Mouse (Mus musculus): ENCODE data around the gene Rnf222. TPM values are rescaled to one million over a fixed set of nuclear protein-coding genes. Genes with fewer than 3 reads are reported as not detected.
"Not testable (repeated sequence)": the region's sequence is repeated elsewhere in the genome, so short reads cannot be mapped to it uniquely, and the experiment has no call there.

The Rnf222 gene
- polyA plus RNA-seq, 1 experiment: 0.11 TPM

DNA sequence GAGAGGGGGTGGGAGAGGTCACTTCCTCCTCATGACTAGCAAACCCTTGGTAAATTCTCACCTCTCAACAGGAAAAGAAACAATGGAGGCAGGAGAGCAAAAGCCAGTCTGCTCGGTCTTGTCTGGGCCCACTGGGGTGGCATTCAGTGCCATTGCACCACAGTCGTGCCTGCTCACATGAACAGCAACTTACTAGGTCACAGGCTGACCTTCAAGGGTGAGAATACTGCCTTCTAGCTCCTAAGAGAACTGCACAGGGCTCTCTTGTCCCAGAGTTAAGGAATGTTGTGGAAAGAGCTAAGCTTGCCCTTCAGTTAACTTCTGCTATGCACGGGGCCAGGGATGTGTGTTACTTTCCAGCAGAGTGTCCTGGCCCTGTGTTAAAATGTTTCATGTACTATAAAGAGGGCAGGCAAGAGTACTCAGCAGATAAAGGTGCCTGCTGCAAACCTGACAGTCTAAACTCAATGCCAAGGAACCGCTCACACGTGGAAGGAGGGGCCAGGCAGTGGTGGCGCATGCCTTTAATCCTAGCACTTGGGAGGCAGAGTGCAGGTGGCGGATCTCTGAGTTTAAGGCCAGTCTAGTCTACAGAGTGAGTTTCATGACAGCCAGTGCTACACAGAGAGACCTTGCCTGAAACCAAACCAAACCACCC, 20.6 kb downstream of the Rnf222 start:
- DNase-seq (ENCODE audit: low read depth): no peak

DNA sequence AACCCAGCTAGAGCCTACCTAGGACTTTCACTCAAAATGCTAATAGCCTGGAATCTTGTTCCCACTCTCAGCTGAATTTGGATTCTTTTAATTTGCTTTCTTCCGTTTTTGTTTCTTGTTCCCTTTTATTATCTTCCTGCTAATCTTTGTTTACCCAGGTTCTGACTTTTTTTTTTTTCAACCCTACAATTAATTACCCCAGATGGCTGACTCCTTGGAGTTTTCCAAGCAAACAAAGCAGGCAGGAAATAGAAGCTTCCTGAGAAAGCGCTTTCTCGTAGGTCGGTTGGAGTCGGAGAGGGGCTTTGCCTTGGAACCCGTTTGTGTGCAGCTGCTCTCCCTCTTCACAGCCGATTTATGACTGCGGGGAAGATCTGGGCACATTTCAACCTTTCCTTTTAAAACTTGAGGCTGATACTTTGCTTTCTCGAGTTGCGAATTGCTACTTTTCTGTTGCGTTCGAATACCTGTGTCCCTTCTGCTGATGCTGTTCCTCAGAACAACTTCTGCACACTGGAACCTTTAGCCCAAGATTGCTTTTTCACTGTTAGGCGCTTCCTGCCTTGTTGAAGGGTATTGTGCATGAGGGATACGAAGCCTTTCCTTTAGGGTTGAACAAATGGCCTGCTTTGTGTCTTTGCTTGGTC, 23.3 kb downstream of the Rnf222 start:
- no peak for DNase-seq (ENCODE audit: low read depth)

DNA sequence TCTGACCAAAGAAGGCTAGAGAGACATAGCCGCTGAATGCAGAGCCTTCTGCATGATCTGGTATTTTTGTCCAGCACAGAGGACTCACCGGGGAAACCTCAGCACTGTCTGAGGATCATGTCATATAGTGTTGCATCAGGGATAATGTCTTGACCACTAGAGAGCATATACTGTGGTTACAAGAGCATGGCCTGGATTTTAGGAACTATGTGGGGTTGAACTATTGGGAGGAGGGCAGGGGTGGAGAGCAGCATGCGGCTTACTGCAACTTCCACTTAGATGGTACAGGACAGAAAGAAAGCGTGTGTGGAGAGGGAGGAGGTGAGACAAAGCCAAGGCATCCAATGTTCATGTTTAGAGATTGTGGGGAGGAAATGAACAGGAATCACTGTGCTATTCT, 26.2 kb downstream of the Rnf222 start:
- DNase-seq (ENCODE audit: low read depth): no peak

DNA sequence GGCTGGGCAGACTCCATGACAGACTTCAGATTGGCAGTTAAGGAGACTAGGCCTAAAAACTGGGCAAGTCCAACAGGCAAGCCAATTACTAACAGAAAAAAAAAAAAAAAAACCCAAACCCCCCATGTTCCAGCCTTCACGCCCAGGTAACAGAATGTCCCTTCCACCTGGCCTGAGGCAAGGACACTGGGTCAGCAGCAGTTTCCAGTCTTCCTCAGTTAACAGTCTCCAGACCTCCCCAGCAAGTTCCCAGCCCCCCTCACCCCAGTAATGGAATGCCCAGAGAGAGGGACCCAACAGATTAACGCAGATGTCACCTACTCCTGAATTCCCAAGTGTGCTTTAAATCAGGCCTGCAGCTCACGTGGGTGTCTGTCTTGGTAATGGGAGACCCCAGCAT, 34.8 kb downstream of the Rnf222 start:
- DNase-seq (ENCODE audit: low read depth): no peak

DNA sequence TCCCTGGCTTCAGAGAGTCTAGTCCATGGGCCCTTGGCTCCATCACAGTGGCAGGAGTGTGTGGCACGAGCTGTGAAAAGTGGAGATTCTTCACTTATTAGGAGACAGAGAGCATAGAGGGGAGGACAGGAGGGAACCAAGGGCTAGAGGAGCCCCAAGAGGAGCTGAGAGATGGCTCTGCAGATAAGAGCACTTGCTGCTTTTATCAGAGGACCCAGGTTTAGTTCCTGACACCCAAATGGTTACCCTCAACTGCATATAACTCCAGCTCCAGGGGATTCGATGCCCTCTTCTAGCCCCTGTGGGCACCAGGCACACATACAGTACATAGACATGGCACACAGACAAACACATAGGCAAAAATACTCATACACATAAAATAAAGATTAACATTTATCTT, 36.4 kb downstream of the Rnf222 start:
- no peak for DNase-seq (ENCODE audit: low read depth)

DNA sequence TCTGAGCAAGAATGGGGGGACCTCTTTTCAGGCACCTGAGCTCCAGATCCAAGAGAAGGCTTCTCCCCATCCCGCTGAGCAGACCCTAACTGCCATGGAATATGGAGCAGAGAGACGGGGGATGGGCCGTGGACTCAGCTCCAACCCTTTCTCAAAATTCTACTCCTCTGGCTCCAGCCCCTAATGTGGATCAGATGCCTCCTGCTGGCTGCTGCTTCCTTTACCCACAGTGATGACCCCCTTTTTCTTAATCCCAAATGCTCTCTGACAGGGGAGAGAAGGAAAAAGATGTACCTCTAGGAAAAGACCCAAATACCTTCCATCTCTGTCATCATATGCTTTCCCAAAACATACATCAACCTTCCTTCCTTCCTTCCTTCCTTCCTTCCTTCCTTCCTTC, 38.6 kb downstream of the Rnf222 start, which contains the start of gene Odf4:
TSS of gene Odf4 (minus strand) at position 101 of the 400 bp plus-strand sequence.
- DNase-seq (ENCODE audit: low read depth): no peak

DNA sequence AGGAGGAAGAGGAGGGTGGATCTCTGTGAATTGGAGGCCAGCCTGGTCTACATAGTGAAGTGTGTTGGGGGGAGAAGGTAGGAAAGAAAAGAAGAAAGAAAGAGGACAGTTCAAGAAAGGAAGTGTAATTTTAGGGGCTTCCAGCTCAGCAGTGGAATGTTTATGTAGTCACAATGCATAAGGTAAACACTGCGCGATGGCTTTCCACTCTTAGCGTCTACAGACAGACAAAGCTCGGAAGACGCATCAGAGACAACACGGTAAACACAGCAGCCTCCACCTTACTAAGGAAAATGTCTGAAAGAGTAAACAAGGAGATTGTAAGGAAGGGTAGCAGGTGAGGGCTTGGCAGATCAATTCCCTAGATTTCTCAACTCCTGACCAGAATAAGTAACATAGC, 41.6 kb downstream of the Rnf222 start:
- no peak for DNase-seq (ENCODE audit: low read depth)

DNA sequence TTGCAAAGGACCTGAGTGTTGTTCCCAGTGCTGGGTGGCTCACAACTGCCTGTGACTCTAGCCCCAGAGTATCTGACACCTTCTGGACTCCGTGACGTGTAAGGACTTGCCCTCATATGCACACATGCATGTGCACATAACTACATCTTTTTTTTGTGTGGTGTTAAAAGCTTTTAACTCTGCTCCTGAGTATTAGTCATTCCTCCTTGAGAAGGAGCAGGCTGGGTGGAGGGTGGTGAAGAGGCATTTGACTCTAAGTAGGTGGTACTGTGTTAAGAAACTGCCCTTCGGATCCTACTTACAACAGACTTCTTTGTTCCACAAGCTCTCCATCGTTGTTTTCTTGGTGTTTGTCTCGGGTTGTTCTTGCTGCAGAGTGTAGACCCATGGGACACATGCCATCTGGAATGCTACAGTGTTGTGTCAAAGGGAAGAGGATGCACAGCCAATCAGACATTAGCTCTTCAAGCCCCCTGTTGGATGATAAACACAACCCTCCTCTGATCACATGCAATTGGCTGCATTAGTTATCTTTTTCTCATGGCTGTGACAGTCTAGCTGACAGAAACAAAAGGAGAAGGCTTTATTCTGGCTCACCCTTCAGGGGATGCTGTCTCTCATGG, 45.6 kb downstream of the Rnf222 start:
- DNase-seq (ENCODE audit: low read depth): no peak

DNA sequence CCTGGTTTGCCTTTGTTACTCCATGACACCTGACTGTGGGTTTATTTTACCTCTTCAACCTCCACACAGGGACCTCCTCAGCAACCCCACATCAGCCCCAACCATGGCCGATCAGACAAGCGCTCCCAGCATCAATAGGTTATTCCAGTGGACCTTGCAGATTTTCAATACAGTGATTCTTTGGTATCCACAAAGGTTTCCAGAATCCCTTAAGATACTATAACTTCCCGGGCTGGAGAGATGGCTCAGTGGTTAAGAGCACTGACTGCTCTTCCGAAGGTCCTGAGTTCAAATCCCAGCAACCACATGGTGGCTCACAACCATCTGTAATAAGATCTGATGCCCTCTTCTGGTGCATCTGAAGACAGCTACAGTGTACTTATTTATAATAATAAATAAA, 48.6 kb downstream of the Rnf222 start:
- not testable (repeated sequence) for DNase-seq (ENCODE audit: low read depth)

DNA sequence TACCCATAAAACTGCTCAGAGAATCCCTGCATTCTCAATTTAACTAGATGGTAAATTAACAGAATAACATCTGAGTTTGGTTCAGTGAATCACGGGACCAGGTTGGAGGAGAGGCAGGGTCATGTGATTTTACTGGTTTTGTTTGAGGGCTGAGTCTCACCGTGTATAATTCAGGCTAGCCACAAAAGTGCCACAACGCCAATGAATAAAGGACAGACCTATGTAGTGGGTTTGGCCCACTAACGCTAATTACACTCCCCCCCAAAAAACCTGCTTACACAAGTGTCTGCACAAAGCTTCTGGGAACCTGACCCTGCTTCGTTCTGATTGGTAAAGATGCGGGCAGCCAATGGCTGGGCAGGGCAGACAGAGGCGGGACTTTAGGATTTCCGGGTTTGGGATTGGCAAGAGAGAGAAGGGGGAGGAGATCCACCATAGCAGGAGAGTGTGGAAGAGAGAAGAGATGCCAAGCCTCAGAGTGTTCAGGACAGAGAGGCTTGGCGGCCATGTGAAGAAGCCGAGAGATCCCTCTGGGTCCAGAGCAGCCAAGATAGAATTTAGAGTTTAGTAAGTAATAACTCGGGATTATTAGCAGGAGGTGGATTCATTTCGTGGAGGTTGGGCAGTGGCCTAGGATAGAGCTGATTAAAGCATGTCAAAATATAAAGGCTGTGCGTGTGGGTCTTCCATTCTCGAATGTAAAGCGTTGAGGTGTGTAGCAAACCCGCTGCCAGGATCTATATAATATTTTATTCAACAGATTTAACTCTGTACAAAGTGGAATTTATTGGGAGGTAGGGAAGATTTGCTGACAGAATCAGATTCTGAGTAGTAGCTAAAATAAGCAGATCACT, 51.3 kb downstream of the Rnf222 start:
- DNase-seq (ENCODE audit: low read depth): peak; percentile 66

DNA sequence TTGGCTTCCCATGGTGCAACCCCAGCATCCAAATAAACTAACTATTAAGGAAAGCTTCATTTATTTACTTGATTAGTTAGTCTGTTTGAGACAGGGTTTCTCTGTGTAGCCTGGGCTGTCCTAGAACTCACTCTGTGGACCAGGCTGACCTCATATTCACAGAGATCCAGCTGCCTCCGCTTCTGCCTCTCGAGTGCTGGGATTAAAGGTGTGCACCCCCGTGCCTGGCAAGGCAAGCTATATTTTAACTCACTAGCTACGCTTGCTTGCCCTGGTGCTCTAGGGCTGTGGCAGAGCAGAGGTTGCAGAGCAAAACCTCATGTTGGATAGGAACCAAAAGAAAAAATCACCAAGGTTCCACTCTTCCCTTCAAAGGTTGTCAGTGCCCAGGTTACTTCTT, 52.2 kb downstream of the Rnf222 start:
- DNase-seq (ENCODE audit: low read depth): no peak

DNA sequence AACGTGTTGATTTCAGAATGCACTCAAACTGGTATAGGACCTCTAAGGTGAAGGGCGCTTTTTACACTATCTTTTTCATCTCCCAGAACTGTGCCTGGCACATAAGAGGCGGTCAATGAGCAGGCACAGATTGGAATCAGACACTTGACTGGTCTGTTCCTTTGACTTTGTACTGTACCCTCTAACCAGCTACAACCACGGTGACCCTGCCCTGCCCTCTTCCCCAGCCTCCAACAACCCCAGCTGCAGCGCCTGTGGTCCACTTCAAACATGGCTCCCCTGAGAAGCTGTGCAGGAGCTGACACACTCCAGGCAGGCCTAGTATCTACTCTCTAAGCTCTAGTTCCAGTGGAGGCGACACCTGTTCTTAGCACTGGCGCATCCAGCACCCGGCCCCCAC, 54.4 kb downstream of the Rnf222 start:
- no peak for DNase-seq (ENCODE audit: low read depth)

DNA sequence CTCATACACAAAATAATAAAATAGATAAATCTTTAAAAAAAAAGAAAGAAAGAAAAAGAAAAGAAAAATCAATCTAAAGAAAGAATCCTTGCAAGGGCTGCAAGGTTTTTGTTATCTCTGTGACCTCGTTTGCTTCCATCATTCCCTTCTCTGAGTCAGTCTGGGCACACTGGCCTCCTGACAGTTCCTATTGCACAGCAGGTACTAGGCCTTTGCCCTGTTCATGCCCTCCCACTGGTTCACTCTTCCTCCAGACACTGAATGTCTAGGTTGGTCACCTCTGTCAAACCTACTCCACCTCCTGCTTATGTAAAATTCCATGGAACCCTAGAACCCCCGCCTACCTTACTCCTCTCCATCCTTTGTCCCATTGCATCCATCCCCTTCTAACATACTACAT, 56.9 kb downstream of the Rnf222 start:
- DNase-seq (ENCODE audit: low read depth): no peak

Other genes with a start within 250 kb of the Rnf222 start
- gene Myh10, start 197.0 kb upstream of the Rnf222 start, polyA plus RNA-seq (2012; rRNA removed): 25.0 and 41.5 TPM in 2 replicates
- gene Ndel1, start 16.7 kb upstream of the Rnf222 start, polyA plus RNA-seq (2012; rRNA removed): 63.6 and 82.3 TPM in 2 replicates
- gene Rpl26, start 13.0 kb downstream of the Rnf222 start, polyA plus RNA-seq (2012; rRNA removed): 2,037 and 2,313 TPM in 2 replicates
- 1.7 and 1.8 TPM in 2 replicates for gene Odf4, start 38.5 kb downstream of the Rnf222 start, polyA plus RNA-seq (2012; rRNA removed)
- 32.3 and 33.0 TPM in 2 replicates for gene Arhgef15, start 68.9 kb downstream of the Rnf222 start, polyA plus RNA-seq (2012; rRNA removed)
- gene Slc25a35, start 79.6 kb downstream of the Rnf222 start, polyA plus RNA-seq (2012; rRNA removed): 69.9 and 77.5 TPM in 2 replicates
- gene Rangrf, start 86.6 kb downstream of the Rnf222 start, polyA plus RNA-seq (2012; rRNA removed): 31.1 and 40.2 TPM in 2 replicates
- 16.2 and 17.7 TPM in 2 replicates for gene Pfas, start 119.9 kb downstream of the Rnf222 start, polyA plus RNA-seq (2012; rRNA removed)
- gene Ctc1, start 127.4 kb downstream of the Rnf222 start, polyA plus RNA-seq (2012; rRNA removed): 38.6 and 39.8 TPM in 2 replicates
- gene Aurkb, start 157.1 kb downstream of the Rnf222 start, polyA plus RNA-seq (2012; rRNA removed): 3.1 and 5.1 TPM in 2 replicates
- 18.4 and 23.5 TPM in 2 replicates for gene Borcs6, start 171.2 kb downstream of the Rnf222 start, polyA plus RNA-seq (2012; rRNA removed)
- gene Tmem107, start 182.3 kb downstream of the Rnf222 start, polyA plus RNA-seq (2012; rRNA removed): 33.2 and 40.1 TPM in 2 replicates
- gene Vamp2, start 199.9 kb downstream of the Rnf222 start, polyA plus RNA-seq (2012; rRNA removed): 97.7 and 139 TPM in 2 replicates
- 25.9 and 38.6 TPM in 2 replicates for gene Per1, start 206.7 kb downstream of the Rnf222 start, polyA plus RNA-seq (2012; rRNA removed)
- 0.11 and 0.24 TPM in 2 replicates for gene Hes7, start 231.9 kb downstream of the Rnf222 start, polyA plus RNA-seq (2012; rRNA removed)
- gene 9130213A22Rik, start 234.0 kb downstream of the Rnf222 start, polyA plus RNA-seq (2012; rRNA removed): 1.2 TPM in 2 replicates
- 4.9 and 5.6 TPM in 2 replicates for gene Aloxe3, start 237.3 kb downstream of the Rnf222 start, polyA plus RNA-seq (2012; rRNA removed)

Measured in gonadal fat pad, adult 2 months (tissue).